Mouse (Mus musculus) erythroblast, embryonic 14.5 days (primary cell): ENCODE measurements around the gene Capn1.

Experiments
- GATA1 ChIP-seq: IDR thresholded peaks from 2 replicates; pipeline ENCODE4 v1.6.1; 2012; ENCODE audit warnings: low read length, inconsistent platforms, mixed read lengths
- TAL1 ChIP-seq: IDR thresholded peaks from 3 replicates; pipeline ENCODE4 v1.6.1; 2012; ENCODE audit warnings: low read length, inconsistent platforms, mixed read lengths

DNA sequence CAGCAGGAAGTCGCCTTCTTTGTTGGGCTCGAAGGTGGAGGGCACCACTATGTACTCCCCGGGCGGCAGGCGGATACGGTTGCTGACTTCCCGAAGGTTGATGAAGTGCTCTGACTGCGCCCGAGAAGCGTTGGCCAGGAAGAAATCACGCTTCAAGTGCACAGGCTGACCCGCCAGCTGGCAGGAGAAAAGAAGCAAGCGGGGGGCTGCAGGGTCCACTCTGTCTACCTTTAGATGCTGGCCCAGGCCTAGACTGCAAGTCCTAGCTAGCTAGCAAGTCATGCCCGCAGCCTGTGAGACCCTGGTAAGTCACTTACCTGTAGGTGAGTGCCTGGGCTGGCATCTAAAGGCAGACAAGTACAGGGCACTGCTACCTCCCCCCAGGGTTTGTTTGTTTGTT is 21.0 kb downstream of the Capn1 start:
- TF ChIP-seq GATA1 = no peak
- TF ChIP-seq TAL1 = no peak
